Mouse (Mus musculus) ES-Bruce4 (cell line): ENCODE results near the gene Slc1a2.

Source experiments
- CTCF ChIP-seq: IDR thresholded peaks from one replicate; pipeline ENCODE4 v1.8.1; 2011; ENCODE audit warnings: low read depth, low read length
- EP300 ChIP-seq: IDR thresholded peaks from 2 replicates; pipeline ENCODE4 v1.6.1; 2011; ENCODE audit warnings: low read depth, low read length; ENCODE audit not compliant: insufficient read depth
- POLR2A ChIP-seq: IDR thresholded peaks from one replicate; pipeline ENCODE4 v1.8.1; 2011; ENCODE audit warnings: low read length; ENCODE audit not compliant: insufficient read depth

DNA sequence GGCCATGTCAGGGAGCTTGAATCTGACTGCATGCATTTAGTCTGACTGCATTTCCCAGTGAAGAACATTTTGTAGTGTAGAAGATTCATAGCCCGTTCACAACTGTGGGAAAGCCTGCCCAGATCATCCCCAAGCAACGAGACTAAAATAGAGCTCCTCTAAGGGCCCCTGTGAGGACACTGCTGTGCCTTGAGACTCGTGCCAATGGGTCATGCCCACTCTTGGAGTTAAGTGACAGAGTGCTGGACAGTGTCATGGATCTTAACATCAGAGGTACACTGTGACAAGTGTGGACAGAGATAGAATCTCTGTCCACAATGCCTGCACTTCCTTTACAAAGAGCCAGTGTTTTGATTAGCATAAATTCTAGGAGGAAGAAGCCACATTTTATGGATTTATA is 109.8 kb downstream of the Slc1a2 start:
- TF ChIP-seq POLR2A: no peak
- TF ChIP-seq CTCF: no peak
- no peak for TF ChIP-seq EP300
